Mouse (Mus musculus): ENCODE results near the gene Xab2.

The Xab2 gene

GRCm38 (mm10) chr8:3621199-3621970 lies at the start of gene Xab2, which contains the start of gene Pet100:
Xab2 (minus strand) TSS chr8:3621316.
Pet100 (plus strand) TSS chr8:3621548.
- DNase-seq (ENCODE audit: low spot score in 2 of 2), result peak; percentile 97 to 98

DNA sequence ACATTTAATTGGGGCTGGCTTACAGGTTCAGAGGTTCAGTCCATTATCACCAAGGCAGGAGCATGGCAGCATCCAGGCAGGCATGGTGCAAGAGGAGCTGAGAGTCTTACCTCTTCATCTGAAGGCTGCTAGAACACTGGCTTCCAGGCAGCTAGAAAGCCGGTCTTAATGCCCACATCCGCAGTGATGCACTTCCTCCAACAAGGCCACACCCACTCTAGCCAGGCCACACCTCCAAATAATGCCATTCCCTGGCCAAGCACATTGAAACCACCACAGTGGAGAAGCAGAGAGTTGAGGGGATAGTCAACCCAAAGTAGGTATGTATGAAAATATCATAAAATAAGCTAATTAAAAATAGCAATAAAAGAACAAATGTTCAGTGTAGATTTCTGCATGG lies 49.3 kb upstream of the Xab2 start:
- peak; percentile 47 to 68 for DNase-seq (ENCODE audit: low spot score in 2 of 2)

- no peak for DNase-seq (ENCODE audit: low spot score in 2 of 2)
These were observed 44.4 kb upstream of the Xab2 start, which contains the start of gene Mcemp1 for GRCm38 (mm10) chr8:3665507-3665906. Mcemp1 (plus strand) TSS chr8:3665754.

DNA sequence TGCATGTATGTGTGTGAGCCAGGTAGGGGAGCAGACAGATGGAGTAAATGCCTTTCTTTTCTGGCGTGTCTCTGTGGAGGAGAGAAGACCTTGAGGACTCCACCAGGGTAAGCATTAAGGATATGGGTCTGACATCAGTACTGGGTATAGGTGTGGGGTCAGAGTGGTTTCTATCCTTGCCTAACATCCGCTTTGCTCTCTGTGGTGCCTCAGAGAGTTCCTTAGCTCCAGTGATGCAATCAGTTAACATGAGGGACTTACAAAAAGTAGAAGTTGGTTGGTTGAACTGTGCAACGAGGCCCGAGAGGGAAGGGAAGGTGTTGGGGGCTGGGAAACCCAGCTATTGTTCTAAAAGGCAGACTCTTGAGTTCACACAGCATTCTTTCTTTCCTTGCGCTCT lies 43.3 kb upstream of the Xab2 start:
- peak; percentile 28 to 47 for DNase-seq (ENCODE audit: low spot score in 2 of 2)

- peak; percentile 27 to 41 for DNase-seq (ENCODE audit: low spot score in 2 of 2)
These were observed 39.8 kb upstream of the Xab2 start for GRCm38 (mm10) chr8:3660889-3661288.

DNA sequence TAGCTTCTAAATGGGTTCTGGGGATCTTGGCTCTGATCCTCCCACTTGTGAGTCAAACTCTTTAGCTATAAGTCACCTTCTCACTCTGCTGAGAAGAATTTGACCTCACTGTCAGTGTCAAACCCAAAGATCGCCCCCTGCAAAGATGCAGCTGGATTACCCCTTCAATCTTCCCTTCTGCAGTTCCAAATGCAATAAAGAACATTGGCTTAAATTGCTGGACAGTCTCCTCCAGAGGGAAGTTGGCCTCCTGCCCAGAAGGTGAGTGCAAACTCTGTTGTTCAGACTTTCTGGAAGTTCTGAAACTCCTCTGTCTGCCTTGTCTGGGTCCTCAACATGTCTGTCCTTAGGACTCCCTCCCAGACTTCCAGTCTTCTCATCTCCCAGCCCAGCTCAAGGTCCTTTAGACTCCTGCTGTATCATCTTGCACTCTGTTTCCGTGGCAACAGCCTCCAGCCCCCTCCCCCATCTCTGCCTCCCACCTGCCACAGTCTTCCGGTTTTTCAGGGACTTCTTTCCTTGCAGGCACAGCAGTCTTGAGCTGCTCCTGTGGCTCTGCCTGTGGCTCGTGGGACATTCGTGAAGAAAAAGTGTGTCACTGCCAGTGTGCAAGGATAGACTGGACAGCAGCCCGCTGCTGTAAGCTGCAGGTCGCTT lies 35.7 kb upstream of the Xab2 start:
- no peak for DNase-seq (ENCODE audit: low spot score in 2 of 2)

DNA sequence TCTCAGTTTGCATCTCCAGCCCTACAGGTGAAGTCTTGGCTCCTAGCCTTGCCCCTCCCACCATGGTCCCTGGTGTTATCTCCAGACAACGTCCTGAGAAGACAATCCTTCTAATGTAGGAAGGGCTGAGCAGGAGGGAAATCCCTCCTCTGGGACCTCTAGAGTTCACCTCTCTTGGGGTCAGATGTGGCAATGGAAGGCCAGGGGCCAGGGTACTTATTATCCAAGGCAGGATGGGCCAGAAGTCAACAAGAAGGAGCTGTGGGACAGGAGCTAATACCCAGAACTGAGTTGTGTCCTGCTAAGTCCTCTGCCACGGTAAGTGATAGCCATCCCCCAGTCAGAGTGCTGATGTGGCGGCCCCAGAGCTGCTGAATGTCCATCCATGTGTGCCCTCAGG lies 34.4 kb upstream of the Xab2 start, which contains the start of gene Retn:
Retn (plus strand) TSS at position 245 of the 400 bp plus-strand sequence.
- DNase-seq (ENCODE audit: low spot score in 2 of 2), result no peak

- DNase-seq (ENCODE audit: low spot score in 2 of 2), result no peak
These were observed 33.8 kb upstream of the Xab2 start for GRCm38 (mm10) chr8:3654726-3655508.

GRCm38 (mm10) chr8:3652845-3653244 lies 31.7 kb upstream of the Xab2 start:
- no peak for DNase-seq (ENCODE audit: low spot score in 2 of 2)

DNA sequence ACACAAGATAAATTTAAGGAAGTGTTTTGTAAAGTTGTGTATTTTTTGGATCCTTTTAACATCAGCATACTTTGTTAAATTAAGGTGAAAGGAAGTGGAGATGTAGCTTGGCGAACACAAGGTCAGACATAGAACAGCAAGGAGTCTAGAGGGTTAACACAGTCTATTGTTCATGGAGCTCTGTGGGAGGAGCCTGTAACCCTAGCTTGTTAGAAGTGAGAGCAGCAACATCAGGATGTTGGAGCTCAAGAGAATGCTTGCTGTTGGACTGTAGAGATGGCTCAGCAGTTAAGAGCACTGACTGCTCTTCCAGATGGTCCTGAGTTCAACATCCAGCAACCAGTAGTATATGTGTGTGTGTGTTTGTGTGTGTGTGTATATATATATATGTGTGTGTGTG lies 27.9 kb upstream of the Xab2 start:
- no peak for DNase-seq (ENCODE audit: low spot score in 2 of 2)

DNA sequence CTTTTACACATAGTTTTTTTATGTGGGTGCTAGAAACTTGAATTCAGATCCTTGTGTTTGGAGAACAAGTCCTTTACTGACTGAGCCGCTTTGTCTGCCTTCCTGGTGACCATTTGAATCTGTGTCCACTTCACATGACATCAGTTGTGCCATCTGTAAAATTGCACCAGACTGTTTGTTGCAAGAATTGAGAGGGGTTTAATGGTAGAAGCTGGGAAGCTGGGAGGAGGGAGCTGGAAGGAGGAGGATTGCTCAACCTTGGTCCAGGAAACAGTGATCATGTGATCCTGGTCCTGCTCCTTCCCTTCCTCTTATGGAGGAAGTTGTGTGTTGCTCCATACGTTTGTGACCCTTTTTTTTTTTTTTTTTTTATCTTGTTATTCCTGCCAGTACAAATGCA lies 27.2 kb upstream of the Xab2 start:
- no peak for DNase-seq (ENCODE audit: low spot score in 2 of 2)

DNA sequence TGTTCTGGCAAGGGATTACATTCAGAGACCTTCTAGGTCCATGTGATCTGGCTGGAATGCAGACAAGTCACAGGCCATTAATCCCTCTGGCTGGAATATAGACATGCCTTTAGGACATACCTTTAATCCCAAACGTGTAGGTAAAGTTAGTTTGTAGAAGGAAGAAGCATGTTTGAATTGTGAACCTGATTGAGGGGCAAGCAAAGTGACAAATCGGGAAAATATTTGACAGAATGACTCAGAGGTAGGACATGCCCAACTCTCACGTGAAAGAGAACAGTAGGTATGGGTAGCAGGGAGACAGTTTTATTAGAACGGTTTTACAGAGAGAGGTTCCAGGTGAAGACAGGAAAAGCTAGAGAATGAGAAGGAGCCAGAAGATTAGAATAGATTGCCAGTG lies 26.4 kb upstream of the Xab2 start:
- no peak for DNase-seq (ENCODE audit: low spot score in 2 of 2)

GRCm38 (mm10) chr8:3646824-3647531 lies 25.9 kb upstream of the Xab2 start:
- DNase-seq (ENCODE audit: low spot score in 2 of 2), result no peak

DNA sequence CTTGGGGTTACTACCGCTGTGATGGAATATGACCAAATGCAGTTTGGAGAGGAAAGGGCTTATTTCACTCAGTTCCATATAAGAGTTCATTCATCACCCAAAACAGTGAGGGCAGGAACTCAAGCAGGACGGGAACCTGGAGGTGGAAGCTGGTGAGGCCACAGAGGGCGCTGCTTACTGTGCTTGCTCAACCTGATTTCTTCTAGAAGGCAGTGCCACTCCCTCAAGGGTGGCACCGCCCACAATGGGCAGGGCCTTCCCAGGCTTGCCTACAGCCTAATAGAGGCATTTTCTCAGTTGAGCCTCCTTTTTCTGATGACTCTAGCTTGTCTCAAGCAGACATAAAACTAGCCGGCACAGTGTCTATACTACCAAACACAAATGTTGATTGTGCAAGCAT lies 24.7 kb upstream of the Xab2 start:
- peak; percentile 72 to 78 for DNase-seq (ENCODE audit: low spot score in 2 of 2)

- peak in 1 of 2 experiments; percentile 12 for DNase-seq (ENCODE audit: low spot score in 2 of 2)
These were observed 10.4 kb upstream of the Xab2 start for GRCm38 (mm10) chr8:3631478-3631875.

- peak; percentile 84 for DNase-seq (ENCODE audit: low spot score in 2 of 2)
These were observed 9.7 kb upstream of the Xab2 start, which contains the start of gene Stxbp2 for GRCm38 (mm10) chr8:3630647-3631477. Stxbp2 (plus strand) TSS chr8:3630955.

- DNase-seq (ENCODE audit: low spot score in 2 of 2), result peak; percentile 26 to 48
These were observed 6.9 kb upstream of the Xab2 start for GRCm38 (mm10) chr8:3628014-3628413.

DNA sequence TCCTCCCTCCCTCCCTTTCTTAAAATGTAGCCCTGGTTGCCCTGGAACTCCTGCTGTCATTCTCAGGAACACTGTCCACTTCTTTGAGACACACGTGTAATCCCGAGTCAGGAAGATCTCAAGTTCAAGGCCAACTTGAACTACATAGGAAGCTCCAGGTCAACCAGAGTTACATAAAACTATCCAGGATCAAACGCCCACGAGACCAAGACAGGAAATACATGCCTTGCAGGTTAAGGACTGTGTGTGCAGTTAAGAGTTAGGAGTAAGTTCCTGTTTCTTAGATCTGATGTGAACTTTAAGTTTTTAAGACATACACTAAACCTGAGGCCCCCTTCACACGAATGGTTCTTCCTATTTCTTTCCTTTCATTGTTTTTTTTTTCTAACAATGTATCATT lies 5.9 kb upstream of the Xab2 start:
- DNase-seq (ENCODE audit: low spot score in 2 of 2), result no peak

- no peak for DNase-seq (ENCODE audit: low spot score in 2 of 2)
These were observed 4.3 kb upstream of the Xab2 start, which contains the start of gene Pcp2 for GRCm38 (mm10) chr8:3625445-3625844. Pcp2 (minus strand) TSS chr8:3625545.

DNA sequence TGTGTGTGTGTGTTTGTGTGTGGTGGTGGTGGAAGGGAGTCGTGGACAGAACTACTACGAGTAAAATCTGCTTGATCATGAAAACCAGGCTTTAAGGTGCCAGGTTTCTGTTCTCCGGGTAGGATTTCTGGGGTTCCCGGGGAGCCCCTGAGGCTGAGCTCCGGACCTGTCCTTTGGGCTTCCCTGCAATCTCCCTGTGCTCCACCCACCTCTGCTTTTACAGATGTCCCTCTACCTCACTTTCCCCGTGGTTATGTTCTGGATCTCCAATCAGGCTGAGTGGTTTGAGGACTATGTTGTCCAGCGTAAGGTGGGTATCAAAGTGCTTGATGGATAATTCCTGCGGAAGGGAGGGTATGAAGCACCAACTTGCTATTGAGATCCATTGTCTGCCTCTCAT lies 1.0 kb upstream of the Xab2 start:
- no peak for DNase-seq (ENCODE audit: low spot score in 2 of 2)

DNA sequence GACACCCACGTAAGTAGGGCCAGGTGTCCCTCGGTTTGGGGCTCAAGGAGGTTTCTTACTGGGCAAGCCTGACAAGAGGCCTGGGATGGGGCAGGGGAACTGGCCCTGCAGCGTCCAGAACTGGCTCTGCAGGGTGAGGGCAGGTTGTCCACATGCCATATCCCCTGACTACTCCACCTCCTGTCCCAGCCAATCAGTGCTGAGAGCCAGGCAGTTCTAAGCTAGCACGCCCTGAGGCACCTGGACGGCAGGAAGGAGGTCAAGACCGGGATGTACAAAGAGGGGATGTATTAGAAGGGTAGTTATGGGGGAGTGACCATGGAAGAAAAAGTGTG lies 11.3 kb downstream of the Xab2 start:
- no peak for DNase-seq (ENCODE audit: low spot score in 2 of 2)
